Mouse (Mus musculus) heart, postnatal 0 days (tissue): ENCODE measurements around the gene Cckbr.
"Not testable (repeated sequence)": the region's sequence is repeated elsewhere in the genome, so short reads cannot be mapped to it uniquely, and the experiment has no call there.

Source experiments
- CTCF ChIP-seq: IDR thresholded peaks from 2 replicates; pipeline ENCODE4 v1.5.1; 2016; ENCODE audit warnings: antibody characterized with exemption, control low read depth, low read depth
- EP300 ChIP-seq: IDR thresholded peaks from 2 replicates; pipeline ENCODE4 v1.6.1; 2016; ENCODE audit warnings: antibody characterized with exemption, low read depth

GRCm38 (mm10) chr7:105465505-105465904 lies 40.0 kb downstream of the Cckbr start:
- not testable (repeated sequence) for TF ChIP-seq CTCF, EP300
